Mouse (Mus musculus): ENCODE measurements around the gene Fau. TPM values are rescaled to one million over a fixed set of nuclear protein-coding genes. Genes with fewer than 3 reads are reported as not detected.

Gene Fau
- polyA plus RNA-seq, 1 experiment from 2014 or later = 882 TPM

DNA sequence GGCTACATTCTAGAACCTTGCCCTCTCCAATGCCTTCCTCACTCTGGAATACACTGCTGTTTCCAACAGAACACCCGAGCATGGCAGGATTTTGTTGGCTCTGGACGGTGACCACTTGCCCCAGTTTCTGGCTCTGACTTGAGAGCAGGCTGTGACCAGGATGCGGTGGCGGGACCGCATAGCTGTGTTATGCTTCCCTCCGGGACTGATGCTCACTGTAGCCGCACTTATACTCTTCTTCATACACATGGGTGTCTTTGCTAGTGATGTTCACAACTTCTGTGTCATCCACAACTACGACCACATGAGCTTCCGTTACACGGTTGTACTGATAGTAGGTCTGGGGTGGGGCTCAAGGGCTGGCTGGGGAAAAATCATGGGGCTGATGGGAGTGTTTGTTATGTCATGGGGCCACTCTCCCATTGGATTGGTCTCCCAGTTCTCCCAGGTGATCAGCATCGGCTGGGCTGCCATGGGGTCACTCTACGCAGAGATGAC, 22.4 kb downstream of the Fau start, which contains the start of gene Tmem262:
Gene Tmem262, plus strand, starts transcription at position 51 of the 498 bp plus-strand sequence.
- H3K4me1 ChIP-seq (ENCODE audit: control insufficient read depth, insufficient read depth, low read length) = peaks cover 14% of the 10 kb centered on the region
- no peak within 1 kb of the TSS for H3K27ac ChIP-seq (ENCODE audit: low read length)
- no peak within 1 kb of the TSS for H3K4me3 ChIP-seq (ENCODE audit: low read length)
- 92% methylated on average over 12 of the region's 12 CpGs for WGBS
- ATAC-seq = no peak
- no peaks in the 10 kb centered on the region for H3K9me3 ChIP-seq (ENCODE audit: control insufficient read depth, low read length)
- peaks cover 2% of the 10 kb centered on the region for H3K36me3 ChIP-seq (ENCODE audit: control insufficient read depth, insufficient read depth, low read length)
- H3K27me3 ChIP-seq (replicated peaks; ENCODE audit: control insufficient read depth, insufficient read depth, low read length) = no peaks in the 10 kb centered on the region
- no peak within 1 kb of the TSS for H3K4me2 ChIP-seq (ENCODE audit: low read depth, low read length)
- H3K9ac ChIP-seq (ENCODE audit: low read depth, low read length) = no peak within 1 kb of the TSS

- WGBS = 88% methylated on average over 9 of the region's 9 CpGs
- Histone ChIP-seq H3K27ac (ENCODE audit: low read length) (no peak within 1 kb of the TSS), H3K36me3 (ENCODE audit: control insufficient read depth, insufficient read depth, low read length) (peaks cover 2% of the 10 kb centered on the region), H3K4me1 (ENCODE audit: control insufficient read depth, insufficient read depth, low read length) (peaks cover 11% of the 10 kb centered on the region), H3K9ac (ENCODE audit: low read depth, low read length) (no peak within 1 kb of the TSS), H3K4me3 (ENCODE audit: low read length) (no peak within 1 kb of the TSS), H3K27me3 (replicated peaks; ENCODE audit: control insufficient read depth, insufficient read depth, low read length) (no peaks in the 10 kb centered on the region), H3K9me3 (ENCODE audit: control insufficient read depth, low read length) (no peaks in the 10 kb centered on the region), H3K4me2 (ENCODE audit: low read depth, low read length) (no peak within 1 kb of the TSS)
- no peak for ATAC-seq
Measured at GRCm38 (mm10) chr19:6082156-6082555, 24.5 kb downstream of the Fau start, which contains the start of gene Gm28374. Gene Gm28374 (minus strand): TSS chr19:6082256.

DNA sequence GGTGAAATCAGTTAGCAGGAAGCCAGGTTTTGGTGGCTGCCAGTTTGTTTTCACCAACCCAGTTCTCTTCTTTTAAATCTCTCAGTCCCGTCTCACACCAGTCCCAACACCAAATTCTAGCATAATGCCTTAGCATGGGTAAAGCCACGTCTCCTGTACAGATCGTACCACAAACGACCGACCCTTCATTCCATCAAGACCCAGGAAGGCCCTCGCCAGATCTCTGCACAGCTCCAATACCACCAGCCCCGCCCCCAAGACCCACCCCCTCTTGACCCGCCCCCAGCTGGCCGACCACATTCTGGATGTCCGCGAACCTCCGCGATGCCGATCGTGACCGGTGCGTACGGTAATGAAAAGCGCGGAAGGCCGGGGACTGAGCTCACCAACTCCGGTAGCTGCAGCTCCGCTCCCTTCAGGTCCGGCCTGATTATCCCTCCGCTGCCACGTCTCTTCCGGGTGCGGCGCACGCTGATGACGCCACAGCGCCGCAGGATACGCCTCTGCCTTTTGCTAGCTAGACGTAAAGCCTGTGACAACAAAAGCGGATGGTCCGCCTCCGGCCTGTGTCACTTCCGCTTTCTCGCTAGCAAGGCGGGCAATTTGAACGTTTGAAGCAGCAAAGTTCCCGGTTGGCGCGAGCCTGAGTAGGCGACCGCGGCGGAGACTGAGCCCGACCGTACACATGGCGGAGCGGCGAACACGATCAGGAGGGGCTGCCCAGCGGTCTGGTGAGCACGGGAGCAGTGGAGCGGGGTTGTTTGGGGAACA, 27.0 kb downstream of the Fau start, which contains the start of the genes Zfpl1 and Cdca5:
Gene Zfpl1, minus strand, starts transcription at position 479 of the 771 bp plus-strand sequence.
Gene Cdca5, plus strand, starts transcription at position 506 of the 771 bp plus-strand sequence.
- no peaks in the 10 kb centered on the region for H3K27me3 ChIP-seq (replicated peaks; ENCODE audit: control insufficient read depth, insufficient read depth, low read length)
- peaks cover 11% of the 10 kb centered on the region for H3K4me1 ChIP-seq (ENCODE audit: control insufficient read depth, insufficient read depth, low read length)
- peak within 1 kb of the TSS; percentile 80 for H3K9ac ChIP-seq (ENCODE audit: low read depth, low read length)
- H3K36me3 ChIP-seq (ENCODE audit: control insufficient read depth, insufficient read depth, low read length) = peaks cover 2% of the 10 kb centered on the region
- H3K27ac ChIP-seq (ENCODE audit: low read length) = peak within 1 kb of the TSS; percentile 73
- H3K9me3 ChIP-seq (ENCODE audit: control insufficient read depth, low read length) = no peaks in the 10 kb centered on the region
- H3K4me2 ChIP-seq (ENCODE audit: low read depth, low read length) = peak within 1 kb of the TSS; percentile 93
- WGBS = under 1% methylated on average over 58 of the region's 58 CpGs
- H3K4me3 ChIP-seq (ENCODE audit: low read length) = peak within 1 kb of the TSS; percentile 81
- ATAC-seq = peak; percentile 92

GRCm38 (mm10) chr19:6085417-6085879, 27.8 kb downstream of the Fau start:
- H3K9me3 ChIP-seq (ENCODE audit: control insufficient read depth, low read length) = no peaks in the 10 kb centered on the region
- 0% methylated on average over 17 of the region's 17 CpGs for WGBS
- H3K4me1 ChIP-seq (ENCODE audit: control insufficient read depth, insufficient read depth, low read length) = peaks cover 11% of the 10 kb centered on the region
- ATAC-seq = peak; percentile 78
- peak overlapping the region; percentile 81 for H3K4me3 ChIP-seq (ENCODE audit: low read length)
- no peaks in the 10 kb centered on the region for H3K27me3 ChIP-seq (replicated peaks; ENCODE audit: control insufficient read depth, insufficient read depth, low read length)
- H3K9ac ChIP-seq (ENCODE audit: low read depth, low read length) = peak overlapping the region; percentile 80
- H3K4me2 ChIP-seq (ENCODE audit: low read depth, low read length) = peak overlapping the region; percentile 81
- H3K36me3 ChIP-seq (ENCODE audit: control insufficient read depth, insufficient read depth, low read length) = peaks cover 8% of the 10 kb centered on the region
- H3K27ac ChIP-seq (ENCODE audit: low read length) = peak overlapping the region; percentile 73

GRCm38 (mm10) chr19:6088841-6089240, 31.2 kb downstream of the Fau start:
- Histone ChIP-seq H3K27ac (ENCODE audit: low read length) (no peak overlapping the region), H3K9me3 (ENCODE audit: control insufficient read depth, low read length) (no peaks in the 10 kb centered on the region), H3K9ac (ENCODE audit: low read depth, low read length) (no peak overlapping the region), H3K4me2 (ENCODE audit: low read depth, low read length) (no peak overlapping the region), H3K4me1 (ENCODE audit: control insufficient read depth, insufficient read depth, low read length) (peaks cover 9% of the 10 kb centered on the region), H3K27me3 (replicated peaks; ENCODE audit: control insufficient read depth, insufficient read depth, low read length) (no peaks in the 10 kb centered on the region), H3K4me3 (ENCODE audit: low read length) (no peak overlapping the region), H3K36me3 (ENCODE audit: control insufficient read depth, insufficient read depth, low read length) (peaks cover 7% of the 10 kb centered on the region; the same call in 1 of the 2 replicates)
- ATAC-seq = no peak
- WGBS = 86% methylated on average over 13 of the region's 13 CpGs

GRCm38 (mm10) chr19:6094119-6094518, 36.5 kb downstream of the Fau start, which contains the start of gene AC131692.1:
Gene AC131692.1 (plus strand): TSS chr19:6094419.
- Histone ChIP-seq H3K27ac (ENCODE audit: low read length) (no peak within 1 kb of the TSS), H3K27me3 (replicated peaks; ENCODE audit: control insufficient read depth, insufficient read depth, low read length) (no peaks in the 10 kb centered on the region), H3K4me3 (ENCODE audit: low read length) (no peak within 1 kb of the TSS), H3K36me3 (ENCODE audit: control insufficient read depth, insufficient read depth, low read length) (peaks cover 9% of the 10 kb centered on the region; the same call in 1 of the 2 replicates), H3K4me2 (ENCODE audit: low read depth, low read length) (no peak within 1 kb of the TSS), H3K9me3 (ENCODE audit: control insufficient read depth, low read length) (no peaks in the 10 kb centered on the region), H3K9ac (ENCODE audit: low read depth, low read length) (no peak within 1 kb of the TSS), H3K4me1 (ENCODE audit: control insufficient read depth, insufficient read depth, low read length) (no peaks in the 10 kb centered on the region)
- WGBS = 85% methylated on average over 7 of the region's 7 CpGs
- ATAC-seq = no peak

- no peak overlapping the region for H3K27ac ChIP-seq (ENCODE audit: low read length)
- H3K27me3 ChIP-seq (replicated peaks; ENCODE audit: control insufficient read depth, insufficient read depth, low read length) = no peaks in the 10 kb centered on the region
- no peak overlapping the region for H3K9ac ChIP-seq (ENCODE audit: low read depth, low read length)
- WGBS = 95% methylated on average over 3 of the region's 3 CpGs
- H3K4me3 ChIP-seq (ENCODE audit: low read length) = no peak overlapping the region
- no peak for ATAC-seq
- 0 out of 2 replicates have a peak, but pooled peaks cover 2% of the 10 kb centered on the region for H3K4me1 ChIP-seq (ENCODE audit: control insufficient read depth, insufficient read depth, low read length)
- H3K36me3 ChIP-seq (ENCODE audit: control insufficient read depth, insufficient read depth, low read length) = peaks cover 2% of the 10 kb centered on the region; the same call in 1 of the 2 replicates
- no peaks in the 10 kb centered on the region for H3K9me3 ChIP-seq (ENCODE audit: control insufficient read depth, low read length)
- H3K4me2 ChIP-seq (ENCODE audit: low read depth, low read length) = no peak overlapping the region
Measured at GRCm38 (mm10) chr19:6097847-6098246, 40.2 kb downstream of the Fau start.

GRCm38 (mm10) chr19:6101186-6101585, 43.5 kb downstream of the Fau start:
- Histone ChIP-seq H3K36me3 (ENCODE audit: control insufficient read depth, insufficient read depth, low read length) (peaks cover 2% of the 10 kb centered on the region; the same call in 1 of the 2 replicates), H3K9me3 (ENCODE audit: control insufficient read depth, low read length) (no peaks in the 10 kb centered on the region), H3K4me2 (ENCODE audit: low read depth, low read length) (no peak overlapping the region), H3K4me1 (ENCODE audit: control insufficient read depth, insufficient read depth, low read length) (peaks cover 14% of the 10 kb centered on the region), H3K27ac (ENCODE audit: low read length) (no peak overlapping the region), H3K4me3 (ENCODE audit: low read length) (no peak overlapping the region), H3K27me3 (replicated peaks; ENCODE audit: control insufficient read depth, insufficient read depth, low read length) (no peaks in the 10 kb centered on the region), H3K9ac (ENCODE audit: low read depth, low read length) (no peak overlapping the region)
- WGBS = 67% methylated on average over 6 of the region's 6 CpGs
- ATAC-seq = no peak

GRCm38 (mm10) chr19:6102169-6102853, 44.7 kb downstream of the Fau start:
- H3K4me2 ChIP-seq (ENCODE audit: low read depth, low read length) = no peak overlapping the region
- no peak overlapping the region for H3K27ac ChIP-seq (ENCODE audit: low read length)
- H3K4me1 ChIP-seq (ENCODE audit: control insufficient read depth, insufficient read depth, low read length) = peaks cover 14% of the 10 kb centered on the region
- no peaks in the 10 kb centered on the region for H3K27me3 ChIP-seq (replicated peaks; ENCODE audit: control insufficient read depth, insufficient read depth, low read length)
- WGBS = 72% methylated on average over 6 of the region's 6 CpGs
- ATAC-seq = 0 out of 2 replicates have a peak, but pooled peaks have one; percentile 31
- no peak overlapping the region for H3K9ac ChIP-seq (ENCODE audit: low read depth, low read length)
- H3K36me3 ChIP-seq (ENCODE audit: control insufficient read depth, insufficient read depth, low read length) = peaks cover 2% of the 10 kb centered on the region; the same call in 1 of the 2 replicates
- no peaks in the 10 kb centered on the region for H3K9me3 ChIP-seq (ENCODE audit: control insufficient read depth, low read length)
- no peak overlapping the region for H3K4me3 ChIP-seq (ENCODE audit: low read length)

Data from intestine, embryonic 16.5 days (tissue).